Mouse (Mus musculus): ENCODE results near the gene Cox10. TPM values are rescaled to one million over a fixed set of nuclear protein-coding genes. Genes with fewer than 3 reads are reported as not detected.

Cox10 gene
- polyA plus RNA-seq, 1 experiment from 2014 or later = 28.9 TPM

Other genes with a start within 250 kb of the Cox10 start
- 4.8 and 5.6 TPM in 2 replicates for gene Hs3st3b1, start 157.2 kb downstream of the Cox10 start, polyA plus RNA-seq (2015; fragmentation: Nextera tagmentation; extraction: Ambion mirVana)

All from hindbrain, embryonic 16.5 days (tissue).